ENCODE assay signal across 8 mouse cellular contexts in the genomic region with DNA sequence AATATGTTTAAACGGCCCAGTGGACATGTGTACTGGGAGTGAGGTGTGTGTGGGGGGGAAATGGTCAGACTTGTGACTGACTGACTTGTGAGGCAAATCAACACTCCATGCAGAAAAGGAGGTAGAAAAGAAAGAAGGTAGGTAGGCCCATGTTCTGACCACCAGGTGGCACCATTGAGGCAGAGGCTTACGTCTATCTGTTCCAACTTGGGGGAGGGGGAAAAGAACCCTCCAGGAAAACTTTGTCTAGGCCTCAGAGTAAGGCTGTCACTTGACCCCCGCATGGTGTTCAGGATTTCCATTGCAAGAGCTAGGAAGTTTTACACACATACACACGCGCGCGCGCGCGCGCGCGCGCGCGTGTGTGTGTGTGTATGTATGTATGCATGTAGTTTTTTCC. TPM values are rescaled to one million over a fixed set of nuclear protein-coding genes. Genes with fewer than 3 reads are reported as not detected.
DNase-seq lines count a peak whose midpoint lies in the region; ATAC-seq lines count a peak whose summit lies in the region.

No protein-coding gene starts in this region.

- intact Hi-C loops in gastrocnemius, postnatal 36 days (cut with DNase I): no loop called here
- intact Hi-C loops in left cerebral cortex, postnatal 4 days (cut with DNase I): no loop called here

- H3K27ac ChIP-seq in intestine, embryonic 15.5 days: no peak overlapping the region
- H3K27ac ChIP-seq in midbrain, embryonic 11.5 days (ENCODE audit: low read depth, low read length): no peak overlapping the region

- H3K4me2 ChIP-seq in intestine, embryonic 15.5 days (replicated peaks): peak overlapping the region; percentile 66
- H3K4me2 ChIP-seq in midbrain, embryonic 11.5 days: peak overlapping the region; percentile 81

- no peaks in the 10 kb centered on the region for H3K9me3 ChIP-seq in intestine, embryonic 15.5 days
- H3K9me3 ChIP-seq in midbrain, embryonic 11.5 days (ENCODE audit: control insufficient read depth, low read length): no peaks in the 10 kb centered on the region

- H3K4me3 ChIP-seq in intestine, embryonic 15.5 days (replicated peaks): peak overlapping the region; percentile 36
- peak overlapping the region; percentile 18 for H3K4me3 ChIP-seq in midbrain, embryonic 11.5 days (ENCODE audit: low read depth, low read length)

- peak; percentile 27 for ATAC-seq in intestine, embryonic 15.5 days
- ATAC-seq in midbrain, embryonic 11.5 days (ENCODE audit: low FRiP score): peak; percentile 52

- H3K4me1 ChIP-seq in intestine, embryonic 15.5 days (replicated peaks): peaks cover 22% of the 10 kb centered on the region
- peaks cover 9% of the 10 kb centered on the region; the same call in 1 of the 2 replicates for H3K4me1 ChIP-seq in midbrain, embryonic 11.5 days (ENCODE audit: control insufficient read depth, insufficient read depth, low read length)

- 9% methylated on average over 16 of the region's 16 CpGs for WGBS in intestine, embryonic 15.5 days
- WGBS in midbrain, embryonic 11.5 days: 19% methylated on average over 16 of the region's 16 CpGs

- no peaks in the 10 kb centered on the region for H3K27me3 ChIP-seq in intestine, embryonic 15.5 days (replicated peaks)
- no peaks in the 10 kb centered on the region for H3K27me3 ChIP-seq in midbrain, embryonic 11.5 days (ENCODE audit: control insufficient read depth, insufficient read depth, low read length)

- no peak overlapping the region for H3K9ac ChIP-seq in intestine, embryonic 15.5 days
- no peak overlapping the region for H3K9ac ChIP-seq in midbrain, embryonic 11.5 days (ENCODE audit: low read length)

- H3K36me3 ChIP-seq in intestine, embryonic 15.5 days: no peaks in the 10 kb centered on the region
- H3K36me3 ChIP-seq in midbrain, embryonic 11.5 days (ENCODE audit: control insufficient read depth, insufficient read depth, low read length): no peaks in the 10 kb centered on the region

- peak; percentile 83 for DNase-seq in layer of hippocampus, adult 11-12 months (ENCODE audit: low spot score)
- no peak for DNase-seq in layer of hippocampus, adult 9-10 months (ENCODE audit: low spot score)
- DNase-seq in embryo, embryonic 10.5 days (ENCODE audit: low spot score): peak; percentile 95
- peak; percentile 57 to 62 for DNase-seq in gastrocnemius, postnatal 36 days
- DNase-seq in left cerebral cortex, postnatal 4 days: peak; percentile 77
- DNase-seq in midbrain, embryonic 11.5 days (ENCODE audit: low spot score, missing footprints): peak; percentile 98
- DNase-seq in spleen, adult 12 weeks (ENCODE audit: low spot score): peak; percentile 51

RNA-seq across cellular contexts. Expression of gene Fam102b, which starts 1.8 kb away (rescaled TPM):
- 1 to 10 TPM; 6.1 to 7.0 TPM for total RNA-seq in gastrocnemius, postnatal 36 days (2021)
- 10.5 and 11.8 TPM in 2 replicates for polyA plus RNA-seq in intestine, embryonic 15.5 days (2015; fragmentation: Nextera tagmentation; extraction: Ambion mirVana)
- total RNA-seq in left cerebral cortex, postnatal 4 days (2021): 10 to 100 TPM; 83.0 to 84.2 TPM
- 11.7 and 12.5 TPM in 2 replicates for polyA plus RNA-seq in midbrain, embryonic 11.5 days (2014; fragmentation: Nextera tagmentation; extraction: Ambion mirVana)

RNA-seq across cellular contexts. Expression of gene Slc25a54, which starts 54.7 kb away (rescaled TPM):
- total RNA-seq in gastrocnemius, postnatal 36 days (2021): not detected
- polyA plus RNA-seq in intestine, embryonic 15.5 days (2015; fragmentation: Nextera tagmentation; extraction: Ambion mirVana): not detected in 2 replicates
- total RNA-seq in left cerebral cortex, postnatal 4 days (2021): not detected
- polyA plus RNA-seq in midbrain, embryonic 11.5 days (2014; fragmentation: Nextera tagmentation; extraction: Ambion mirVana): not detected in 2 replicates

Comparison
In these comparisons a context has a peak if more than half of its experiments do, and no peak if none do; other contexts are left out.
1. RNA of gene Fam102b, which starts 1.8 kb away (total RNA-seq): 83.0 to 84.2 TPM in left cerebral cortex, postnatal 4 days; 6.1 to 7.0 TPM in gastrocnemius, postnatal 36 days; every median in the first group is over 10 times any median in the second.